Mouse (Mus musculus) right cerebral cortex, postnatal 10 days (tissue): ENCODE results near the gene Arih2.

Experiments
- DNase-seq, 2 experiments: peaks; one replicate each; pipeline ENCODE4 v3.0.0; 2021; ENCODE audit warnings: low spot score in 2 of 2

Gene Arih2

GRCm38 (mm10) chr9:108563671-108564070 is 85.5 kb downstream of the Arih2 start:
- no peak for DNase-seq

DNA sequence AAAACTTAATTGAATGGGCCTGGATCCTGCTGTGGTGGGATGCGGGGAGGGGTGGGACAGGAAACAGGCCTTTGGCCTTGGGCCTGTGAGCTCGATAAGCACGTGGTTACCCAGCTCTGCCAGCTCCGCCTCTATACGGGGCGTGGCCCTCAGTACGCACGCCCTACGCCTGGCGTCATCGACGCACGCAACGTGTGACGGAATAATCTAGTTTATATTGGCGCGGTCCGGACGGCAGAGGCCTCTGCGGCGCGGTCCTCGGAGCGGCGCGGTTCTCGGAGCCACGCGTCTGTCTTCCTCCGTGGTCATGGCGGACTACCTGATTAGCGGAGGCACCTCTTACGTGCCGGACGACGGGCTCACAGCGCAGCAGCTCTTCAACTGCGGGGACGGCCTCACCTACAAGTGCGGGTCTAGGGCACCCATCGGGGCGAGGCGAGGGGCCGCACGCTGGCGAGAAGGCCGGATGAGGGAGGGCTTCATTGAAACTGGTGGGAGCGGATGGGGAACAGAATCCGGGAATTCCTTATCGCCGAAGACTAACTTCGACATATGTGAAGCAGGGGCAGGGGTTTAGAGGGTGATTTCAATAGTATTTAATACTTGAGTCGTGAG is 88.9 kb downstream of the Arih2 start, which contains the start of gene Impdh2:
Gene Impdh2, plus strand, starts transcription at position 60 of the 615 bp plus-strand sequence.
- peak; percentile 96 to 97 for DNase-seq

DNA sequence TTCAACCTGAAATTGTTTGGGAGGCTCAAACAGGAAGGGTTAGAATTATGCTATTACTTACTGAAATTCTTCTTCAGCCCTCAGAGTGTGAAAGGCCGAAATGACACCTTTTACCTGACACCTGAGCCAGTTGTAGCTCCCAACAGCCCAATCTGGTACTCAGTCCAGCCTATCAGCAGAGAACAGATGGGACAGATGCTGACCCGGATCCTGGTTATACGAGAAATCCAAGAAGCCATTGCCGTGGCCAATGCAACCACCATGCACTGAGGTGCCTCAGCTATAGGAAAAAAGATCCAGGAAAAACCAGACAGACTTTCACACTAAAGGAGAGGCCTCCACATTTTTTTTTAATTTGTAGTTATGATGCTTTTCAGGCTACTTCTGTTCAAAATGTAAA is 90.0 kb downstream of the Arih2 start:
- DNase-seq: no peak
